Mouse (Mus musculus): ENCODE measurements around the gene Lgr5. TPM values are rescaled to one million over a fixed set of nuclear protein-coding genes. Genes with fewer than 3 reads are reported as not detected.

Gene Lgr5
- polyA plus RNA-seq, 1 experiment from 2014 or later, result 0.63 TPM

- ATAC-seq (ENCODE audit: low read depth), result no peak
- Histone ChIP-seq H3K4me1 (ENCODE audit: control insufficient read depth, low read depth, low read length) (no peaks in the 10 kb centered on the region), H3K4me2 (ENCODE audit: low read depth, low read length) (no peak overlapping the region), H3K27me3 (ENCODE audit: control insufficient read depth, insufficient read depth, low read depth, low read length) (no peaks in the 10 kb centered on the region), H3K9ac (ENCODE audit: low read depth, low read length) (no peak overlapping the region), H3K36me3 (ENCODE audit: control insufficient read depth, insufficient read depth) (peaks cover 16% of the 10 kb centered on the region), H3K4me3 (ENCODE audit: low read depth, low read length) (no peak overlapping the region), H3K27ac (ENCODE audit: low read length) (no peak overlapping the region), H3K9me3 (replicated peaks; ENCODE audit: control insufficient read depth, low read length) (no peaks in the 10 kb centered on the region)
- WGBS (ENCODE audit: insufficient replicate concordance), result 80% methylated on average over 4 of the region's 4 CpGs
These were observed 150.3 kb downstream of the Lgr5 start for GRCm38 (mm10) chr10:115437286-115437685.

GRCm38 (mm10) chr10:115425351-115425750, 162.2 kb downstream of the Lgr5 start:
- H3K36me3 ChIP-seq (ENCODE audit: control insufficient read depth, insufficient read depth), result peaks cover 52% of the 10 kb centered on the region

GRCm38 (mm10) chr10:115421976-115422375, 165.6 kb downstream of the Lgr5 start:
- Histone ChIP-seq H3K27ac (ENCODE audit: low read length) (no peak overlapping the region), H3K9ac (ENCODE audit: low read depth, low read length) (no peak overlapping the region), H3K27me3 (ENCODE audit: control insufficient read depth, insufficient read depth, low read depth, low read length) (no peaks in the 10 kb centered on the region), H3K4me3 (ENCODE audit: low read depth, low read length) (no peak overlapping the region), H3K4me2 (ENCODE audit: low read depth, low read length) (no peak overlapping the region), H3K9me3 (replicated peaks; ENCODE audit: control insufficient read depth, low read length) (no peaks in the 10 kb centered on the region), H3K4me1 (ENCODE audit: control insufficient read depth, low read depth, low read length) (no peaks in the 10 kb centered on the region), H3K36me3 (ENCODE audit: control insufficient read depth, insufficient read depth) (peaks cover 38% of the 10 kb centered on the region)
- 88% methylated on average over 4 of the region's 4 CpGs for WGBS (ENCODE audit: insufficient replicate concordance)
- ATAC-seq (ENCODE audit: low read depth), result no peak

More at GRCm38 (mm10) chr10:115425351-115425750, 162.2 kb downstream of the Lgr5 start:
- Histone ChIP-seq H3K9ac (ENCODE audit: low read depth, low read length) (no peak overlapping the region), H3K27me3 (ENCODE audit: control insufficient read depth, insufficient read depth, low read depth, low read length) (no peaks in the 10 kb centered on the region), H3K4me1 (ENCODE audit: control insufficient read depth, low read depth, low read length) (no peaks in the 10 kb centered on the region), H3K9me3 (replicated peaks; ENCODE audit: control insufficient read depth, low read length) (no peaks in the 10 kb centered on the region), H3K4me2 (ENCODE audit: low read depth, low read length) (no peak overlapping the region), H3K4me3 (ENCODE audit: low read depth, low read length) (no peak overlapping the region), H3K27ac (ENCODE audit: low read length) (no peak overlapping the region)
- no peak for ATAC-seq (ENCODE audit: low read depth)
- 79% methylated on average over 2 of the region's 2 CpGs for WGBS (ENCODE audit: insufficient replicate concordance)

- no peak overlapping the region for H3K4me2 ChIP-seq (ENCODE audit: low read depth, low read length)
- whole genome bisulfite sequencing (ENCODE audit: insufficient replicate concordance), result 77% methylated on average over 3 of the region's 3 CpGs
- H3K9ac ChIP-seq (ENCODE audit: low read depth, low read length), result no peak overlapping the region
- ATAC-seq (ENCODE audit: low read depth), result no peak
- no peak overlapping the region for H3K4me3 ChIP-seq (ENCODE audit: low read depth, low read length)
- H3K27me3 ChIP-seq (ENCODE audit: control insufficient read depth, insufficient read depth, low read depth, low read length), result no peaks in the 10 kb centered on the region
- peaks cover 54% of the 10 kb centered on the region for H3K36me3 ChIP-seq (ENCODE audit: control insufficient read depth, insufficient read depth)
- H3K4me1 ChIP-seq (ENCODE audit: control insufficient read depth, low read depth, low read length), result no peaks in the 10 kb centered on the region
- no peak overlapping the region for H3K27ac ChIP-seq (ENCODE audit: low read length)
- no peaks in the 10 kb centered on the region for H3K9me3 ChIP-seq (replicated peaks; ENCODE audit: control insufficient read depth, low read length)
These were observed 173.5 kb downstream of the Lgr5 start for GRCm38 (mm10) chr10:115414056-115414455.

- WGBS (ENCODE audit: insufficient replicate concordance), result 83% methylated on average over 2 of the region's 2 CpGs
- H3K27ac ChIP-seq (ENCODE audit: low read length), result no peak overlapping the region
- no peak overlapping the region for H3K4me3 ChIP-seq (ENCODE audit: low read depth, low read length)
- no peaks in the 10 kb centered on the region for H3K4me1 ChIP-seq (ENCODE audit: control insufficient read depth, low read depth, low read length)
- no peaks in the 10 kb centered on the region for H3K27me3 ChIP-seq (ENCODE audit: control insufficient read depth, insufficient read depth, low read depth, low read length)
- H3K9me3 ChIP-seq (replicated peaks; ENCODE audit: control insufficient read depth, low read length), result no peaks in the 10 kb centered on the region
- H3K36me3 ChIP-seq (ENCODE audit: control insufficient read depth, insufficient read depth), result peaks cover 56% of the 10 kb centered on the region
- ATAC-seq (ENCODE audit: low read depth), result no peak
- H3K9ac ChIP-seq (ENCODE audit: low read depth, low read length), result no peak overlapping the region
- H3K4me2 ChIP-seq (ENCODE audit: low read depth, low read length), result no peak overlapping the region
These were observed 174.1 kb downstream of the Lgr5 start for GRCm38 (mm10) chr10:115413496-115413895.

GRCm38 (mm10) chr10:115406393-115406792, 181.2 kb downstream of the Lgr5 start:
- Histone ChIP-seq H3K9me3 (replicated peaks; ENCODE audit: control insufficient read depth, low read length) (no peaks in the 10 kb centered on the region), H3K27ac (ENCODE audit: low read length) (no peak overlapping the region), H3K4me2 (ENCODE audit: low read depth, low read length) (no peak overlapping the region), H3K4me1 (ENCODE audit: control insufficient read depth, low read depth, low read length) (no peaks in the 10 kb centered on the region), H3K27me3 (ENCODE audit: control insufficient read depth, insufficient read depth, low read depth, low read length) (no peaks in the 10 kb centered on the region), H3K4me3 (ENCODE audit: low read depth, low read length) (no peak overlapping the region), H3K36me3 (ENCODE audit: control insufficient read depth, insufficient read depth) (peaks cover 60% of the 10 kb centered on the region), H3K9ac (ENCODE audit: low read depth, low read length) (no peak overlapping the region)
- no peak for ATAC-seq (ENCODE audit: low read depth)
- WGBS (ENCODE audit: insufficient replicate concordance), result 74% methylated on average over 6 of the region's 6 CpGs

Other genes with a start within 250 kb of the Lgr5 start
- gene Tmem19, start 225.3 kb downstream of the Lgr5 start, polyA plus RNA-seq (2015; fragmentation: Nextera tagmentation; extraction: Ambion mirVana), result 9.5 and 9.9 TPM in 2 replicates
- 5.5 and 5.6 TPM in 2 replicates for gene Thap2, start 203.3 kb downstream of the Lgr5 start, polyA plus RNA-seq (2015; fragmentation: Nextera tagmentation; extraction: Ambion mirVana)
- gene Zfc3h1, start 202.8 kb downstream of the Lgr5 start, polyA plus RNA-seq (2015; fragmentation: Nextera tagmentation; extraction: Ambion mirVana), result 5.9 and 6.8 TPM in 2 replicates
- gene A930009A15Rik, start 17.8 kb downstream of the Lgr5 start, polyA plus RNA-seq (2015; fragmentation: Nextera tagmentation; extraction: Ambion mirVana), result not detected in 2 replicates
- gene Tspan8, start 229.1 kb upstream of the Lgr5 start, polyA plus RNA-seq (2015; fragmentation: Nextera tagmentation; extraction: Ambion mirVana), result 56.6 and 59.5 TPM in 2 replicates